Mouse (Mus musculus): ENCODE results near the gene Cdkal1.
A peak's percentile ranks its signal among the peaks of the same experiment; 100 is the strongest.

Cdkal1 gene

GRCm38 (mm10) chr13:29332640-29333412 is 522.6 kb downstream of the Cdkal1 start:
- no peak for DNase-seq

- DNase-seq, result no peak
These were observed 529.5 kb downstream of the Cdkal1 start for GRCm38 (mm10) chr13:29325946-29326345.

- no peak for DNase-seq
These were observed 535.1 kb downstream of the Cdkal1 start for GRCm38 (mm10) chr13:29320421-29320820.

GRCm38 (mm10) chr13:29317703-29318102 is 537.8 kb downstream of the Cdkal1 start:
- no peak for DNase-seq

- no peak for DNase-seq
These were observed 539.2 kb downstream of the Cdkal1 start for GRCm38 (mm10) chr13:29316271-29316670.

GRCm38 (mm10) chr13:29312026-29312425 is 543.4 kb downstream of the Cdkal1 start:
- no peak for DNase-seq

- no peak for DNase-seq
These were observed 548.1 kb downstream of the Cdkal1 start for GRCm38 (mm10) chr13:29307420-29307819.

GRCm38 (mm10) chr13:29292608-29293240 is 562.8 kb downstream of the Cdkal1 start:
- no peak for DNase-seq

- DNase-seq, result no peak
These were observed 564.9 kb downstream of the Cdkal1 start for GRCm38 (mm10) chr13:29290569-29290968.

- no peak for DNase-seq
These were observed 570.4 kb downstream of the Cdkal1 start for GRCm38 (mm10) chr13:29285058-29285457.

GRCm38 (mm10) chr13:29281556-29281955 is 573.9 kb downstream of the Cdkal1 start:
- no peak for DNase-seq

GRCm38 (mm10) chr13:29278156-29278555 is 577.3 kb downstream of the Cdkal1 start:
- no peak for DNase-seq

GRCm38 (mm10) chr13:29274296-29274695 is 581.2 kb downstream of the Cdkal1 start:
- no peak for DNase-seq

- DNase-seq, result no peak
These were observed 581.7 kb downstream of the Cdkal1 start for GRCm38 (mm10) chr13:29273693-29274221.

- DNase-seq, result no peak
These were observed 584.0 kb downstream of the Cdkal1 start for GRCm38 (mm10) chr13:29271451-29271850.

- no peak for DNase-seq
These were observed 591.3 kb downstream of the Cdkal1 start for GRCm38 (mm10) chr13:29264015-29264711.

- no peak for DNase-seq
These were observed 593.3 kb downstream of the Cdkal1 start for GRCm38 (mm10) chr13:29262164-29262563.

GRCm38 (mm10) chr13:29248535-29248934 is 606.9 kb downstream of the Cdkal1 start:
- DNase-seq, result peak; percentile 15

- no peak for DNase-seq
These were observed 607.7 kb downstream of the Cdkal1 start for GRCm38 (mm10) chr13:29247800-29248199.

- DNase-seq, result no peak
These were observed 620.4 kb downstream of the Cdkal1 start for GRCm38 (mm10) chr13:29235065-29235464.

GRCm38 (mm10) chr13:29234442-29234841 is 621.0 kb downstream of the Cdkal1 start:
- no peak for DNase-seq

GRCm38 (mm10) chr13:29233970-29234369 is 621.5 kb downstream of the Cdkal1 start:
- no peak for DNase-seq

GRCm38 (mm10) chr13:29232681-29233080 is 622.8 kb downstream of the Cdkal1 start:
- DNase-seq, result peak; percentile 27

GRCm38 (mm10) chr13:29224815-29225214 is 630.7 kb downstream of the Cdkal1 start:
- no peak for DNase-seq
